Mouse (Mus musculus): ENCODE measurements around the gene Arhgap8. TPM values are rescaled to one million over a fixed set of nuclear protein-coding genes. Genes with fewer than 3 reads are reported as not detected.

Gene Arhgap8
- polyA plus RNA-seq, 1 experiment from 2014 or later = 4.1 TPM

- H3K36me3 ChIP-seq = no peaks in the 10 kb centered on the region
- peak overlapping the region; percentile 75 for H3K9ac ChIP-seq
- no peaks in the 10 kb centered on the region for H3K27me3 ChIP-seq
- H3K4me2 ChIP-seq (replicated peaks) = peak overlapping the region; percentile 97
- WGBS = 3% methylated on average over 30 of the region's 31 CpGs
- peak overlapping the region; percentile 65 for H3K27ac ChIP-seq
- peak; percentile 45; the same call in 1 of the 2 replicates for ATAC-seq (ENCODE audit: insufficient number of reproducible peaks, insufficient read depth, low FRiP score, low TSS enrichment)
- H3K9me3 ChIP-seq = no peaks in the 10 kb centered on the region
- peaks cover 15% of the 10 kb centered on the region for H3K4me1 ChIP-seq
- peak overlapping the region; percentile 65 for H3K4me3 ChIP-seq
Measured at GRCm38 (mm10) chr15:84681455-84682193, 38.2 kb upstream of the Arhgap8 start.

GRCm38 (mm10) chr15:84682206-84682605 lies 37.6 kb upstream of the Arhgap8 start:
- ATAC-seq (ENCODE audit: insufficient number of reproducible peaks, insufficient read depth, low FRiP score, low TSS enrichment) = no peak
- H3K36me3 ChIP-seq = no peaks in the 10 kb centered on the region
- no peaks in the 10 kb centered on the region for H3K9me3 ChIP-seq
- H3K27me3 ChIP-seq = no peaks in the 10 kb centered on the region
- H3K4me2 ChIP-seq (replicated peaks) = peak overlapping the region; percentile 97
- H3K27ac ChIP-seq = peak overlapping the region; percentile 50; the same call in 1 of the 2 replicates
- H3K9ac ChIP-seq = no peak overlapping the region
- WGBS = 46% methylated on average over 3 of the region's 3 CpGs
- peak overlapping the region; percentile 65 for H3K4me3 ChIP-seq
- peaks cover 16% of the 10 kb centered on the region for H3K4me1 ChIP-seq

GRCm38 (mm10) chr15:84682821-84683220 lies 37.0 kb upstream of the Arhgap8 start:
- 66% methylated on average over 5 of the region's 5 CpGs for WGBS
- Histone ChIP-seq H3K4me2 (replicated peaks) (no peak overlapping the region), H3K27me3 (no peaks in the 10 kb centered on the region), H3K9ac (no peak overlapping the region), H3K36me3 (no peaks in the 10 kb centered on the region), H3K9me3 (no peaks in the 10 kb centered on the region), H3K27ac (no peak overlapping the region), H3K4me3 (no peak overlapping the region), H3K4me1 (peaks cover 17% of the 10 kb centered on the region)
- ATAC-seq (ENCODE audit: insufficient number of reproducible peaks, insufficient read depth, low FRiP score, low TSS enrichment) = no peak

GRCm38 (mm10) chr15:84684520-84684919 lies 35.3 kb upstream of the Arhgap8 start:
- no peak overlapping the region for H3K9ac ChIP-seq
- no peaks in the 10 kb centered on the region for H3K27me3 ChIP-seq
- H3K36me3 ChIP-seq = peaks cover 12% of the 10 kb centered on the region; the same call in 1 of the 2 replicates
- H3K9me3 ChIP-seq = no peaks in the 10 kb centered on the region
- no peak overlapping the region for H3K27ac ChIP-seq
- no peak overlapping the region for H3K4me3 ChIP-seq
- WGBS = 62% methylated on average over 5 of the region's 5 CpGs
- H3K4me1 ChIP-seq = peaks cover 17% of the 10 kb centered on the region
- no peak for ATAC-seq (ENCODE audit: insufficient number of reproducible peaks, insufficient read depth, low FRiP score, low TSS enrichment)
- H3K4me2 ChIP-seq (replicated peaks) = no peak overlapping the region

- H3K27ac ChIP-seq = no peak overlapping the region
- 62% methylated on average over 3 of the region's 3 CpGs for WGBS
- no peaks in the 10 kb centered on the region for H3K9me3 ChIP-seq
- H3K27me3 ChIP-seq = no peaks in the 10 kb centered on the region
- H3K4me3 ChIP-seq = no peak overlapping the region
- H3K4me1 ChIP-seq = peaks cover 17% of the 10 kb centered on the region
- no peak for ATAC-seq (ENCODE audit: insufficient number of reproducible peaks, insufficient read depth, low FRiP score, low TSS enrichment)
- peaks cover 20% of the 10 kb centered on the region; the same call in 1 of the 2 replicates for H3K36me3 ChIP-seq
- no peak overlapping the region for H3K4me2 ChIP-seq (replicated peaks)
- H3K9ac ChIP-seq = no peak overlapping the region
Measured at GRCm38 (mm10) chr15:84685417-84685816, 34.4 kb upstream of the Arhgap8 start.

- 66% methylated on average over 14 of the region's 14 CpGs for WGBS
- H3K36me3 ChIP-seq = peaks cover 33% of the 10 kb centered on the region; the same call in 1 of the 2 replicates
- no peak overlapping the region for H3K4me3 ChIP-seq
- ATAC-seq (ENCODE audit: insufficient number of reproducible peaks, insufficient read depth, low FRiP score, low TSS enrichment) = no peak
- no peak overlapping the region for H3K4me2 ChIP-seq (replicated peaks)
- H3K27me3 ChIP-seq = no peaks in the 10 kb centered on the region
- H3K9ac ChIP-seq = no peak overlapping the region
- H3K9me3 ChIP-seq = no peaks in the 10 kb centered on the region
- H3K4me1 ChIP-seq = 0 out of 2 replicates have a peak, but pooled peaks cover 2% of the 10 kb centered on the region
- no peak overlapping the region for H3K27ac ChIP-seq
Measured at GRCm38 (mm10) chr15:84687904-84688303, 31.9 kb upstream of the Arhgap8 start.

- no peak for ATAC-seq (ENCODE audit: insufficient number of reproducible peaks, insufficient read depth, low FRiP score, low TSS enrichment)
- WGBS = 92% methylated on average over 6 of the region's 6 CpGs
- H3K36me3 ChIP-seq = peaks cover 45% of the 10 kb centered on the region
- no peak overlapping the region for H3K4me2 ChIP-seq (replicated peaks)
- no peaks in the 10 kb centered on the region for H3K27me3 ChIP-seq
- H3K27ac ChIP-seq = no peak overlapping the region
- H3K9me3 ChIP-seq = no peaks in the 10 kb centered on the region
- H3K4me1 ChIP-seq = 0 out of 2 replicates have a peak, but pooled peaks cover 2% of the 10 kb centered on the region
- H3K4me3 ChIP-seq = no peak overlapping the region
- no peak overlapping the region for H3K9ac ChIP-seq
Measured at GRCm38 (mm10) chr15:84689356-84689755, 30.5 kb upstream of the Arhgap8 start.

GRCm38 (mm10) chr15:84691513-84691912 lies 28.3 kb upstream of the Arhgap8 start:
- Histone ChIP-seq H3K9me3 (no peaks in the 10 kb centered on the region), H3K4me1 (0 out of 2 replicates have a peak, but pooled peaks cover 2% of the 10 kb centered on the region), H3K4me2 (replicated peaks) (no peak overlapping the region), H3K36me3 (peaks cover 47% of the 10 kb centered on the region), H3K27ac (no peak overlapping the region), H3K9ac (no peak overlapping the region), H3K4me3 (no peak overlapping the region), H3K27me3 (no peaks in the 10 kb centered on the region)
- WGBS = 96% methylated on average over 6 of the region's 6 CpGs
- ATAC-seq (ENCODE audit: insufficient number of reproducible peaks, insufficient read depth, low FRiP score, low TSS enrichment) = no peak

GRCm38 (mm10) chr15:84692645-84693044 lies 27.2 kb upstream of the Arhgap8 start:
- H3K36me3 ChIP-seq = peaks cover 47% of the 10 kb centered on the region

GRCm38 (mm10) chr15:84696021-84696420 lies 23.8 kb upstream of the Arhgap8 start:
- Histone ChIP-seq H3K4me1 (peaks cover 12% of the 10 kb centered on the region), H3K9me3 (no peaks in the 10 kb centered on the region), H3K27ac (no peak overlapping the region), H3K4me2 (replicated peaks) (no peak overlapping the region), H3K27me3 (no peaks in the 10 kb centered on the region), H3K4me3 (no peak overlapping the region), H3K36me3 (peaks cover 21% of the 10 kb centered on the region), H3K9ac (no peak overlapping the region)
- no peak for ATAC-seq (ENCODE audit: insufficient number of reproducible peaks, insufficient read depth, low FRiP score, low TSS enrichment)
- WGBS = 65% methylated on average over 4 of the region's 4 CpGs

More at GRCm38 (mm10) chr15:84692645-84693044, 27.2 kb upstream of the Arhgap8 start:
- ATAC-seq (ENCODE audit: insufficient number of reproducible peaks, insufficient read depth, low FRiP score, low TSS enrichment) = no peak
- WGBS = 91% methylated on average over 7 of the region's 7 CpGs
- H3K4me3 ChIP-seq = no peak overlapping the region
- H3K9ac ChIP-seq = no peak overlapping the region
- no peaks in the 10 kb centered on the region for H3K27me3 ChIP-seq
- peaks cover 7% of the 10 kb centered on the region for H3K4me1 ChIP-seq
- H3K27ac ChIP-seq = no peak overlapping the region
- H3K4me2 ChIP-seq (replicated peaks) = no peak overlapping the region
- no peaks in the 10 kb centered on the region for H3K9me3 ChIP-seq

GRCm38 (mm10) chr15:84697611-84698011 lies 22.2 kb upstream of the Arhgap8 start:
- H3K4me2 ChIP-seq (replicated peaks) = no peak overlapping the region
- no peak overlapping the region for H3K4me3 ChIP-seq
- H3K4me1 ChIP-seq = peaks cover 12% of the 10 kb centered on the region
- no peak overlapping the region for H3K9ac ChIP-seq
- peak overlapping the region; percentile 55 for H3K27ac ChIP-seq
- H3K36me3 ChIP-seq = peaks cover 17% of the 10 kb centered on the region
- H3K27me3 ChIP-seq = no peaks in the 10 kb centered on the region
- no peaks in the 10 kb centered on the region for H3K9me3 ChIP-seq
- 43% methylated on average over 11 of the region's 11 CpGs for WGBS
- ATAC-seq (ENCODE audit: insufficient number of reproducible peaks, insufficient read depth, low FRiP score, low TSS enrichment) = no peak

- no peak overlapping the region for H3K4me2 ChIP-seq (replicated peaks)
- WGBS = 58% methylated on average over 2 of the region's 2 CpGs
- peaks cover 12% of the 10 kb centered on the region for H3K4me1 ChIP-seq
- H3K27me3 ChIP-seq = no peaks in the 10 kb centered on the region
- no peak for ATAC-seq (ENCODE audit: insufficient number of reproducible peaks, insufficient read depth, low FRiP score, low TSS enrichment)
- H3K4me3 ChIP-seq = no peak overlapping the region
- H3K27ac ChIP-seq = peak overlapping the region; percentile 55; the same call in 1 of the 2 replicates
- no peak overlapping the region for H3K9ac ChIP-seq
- peaks cover 14% of the 10 kb centered on the region for H3K36me3 ChIP-seq
- no peaks in the 10 kb centered on the region for H3K9me3 ChIP-seq
Measured at GRCm38 (mm10) chr15:84698189-84698588, 21.7 kb upstream of the Arhgap8 start.
